Mouse (Mus musculus): ENCODE results near the gene Bri3bp.
"Not testable (repeated sequence)": the region's sequence is repeated elsewhere in the genome, so short reads cannot be mapped to it uniquely, and the experiment has no call there.

The Bri3bp gene

DNA sequence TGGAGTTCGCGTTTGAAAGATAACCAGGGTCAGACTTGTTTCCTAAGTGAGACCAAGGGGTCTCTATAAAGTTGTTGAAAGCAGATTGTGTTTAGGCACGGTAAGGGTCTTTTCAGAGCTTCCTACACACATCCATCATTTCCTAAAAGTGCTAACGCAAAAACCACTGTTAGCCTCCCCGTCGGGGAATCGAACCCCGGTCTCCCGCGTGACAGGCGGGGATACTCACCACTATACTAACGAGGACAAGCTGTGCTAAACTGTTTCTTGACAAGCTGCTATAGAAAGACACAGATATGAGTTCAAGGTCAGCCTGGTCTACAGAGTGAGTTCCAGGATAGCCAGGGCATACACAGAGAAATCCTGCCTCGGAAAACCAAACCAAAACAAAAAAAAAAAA, 32.5 kb upstream of the Bri3bp start:
- DNase-seq (ENCODE audit: inconsistent age in 2 of 2, low spot score in 1 of 2), result peak; percentile 86 to 97

DNA sequence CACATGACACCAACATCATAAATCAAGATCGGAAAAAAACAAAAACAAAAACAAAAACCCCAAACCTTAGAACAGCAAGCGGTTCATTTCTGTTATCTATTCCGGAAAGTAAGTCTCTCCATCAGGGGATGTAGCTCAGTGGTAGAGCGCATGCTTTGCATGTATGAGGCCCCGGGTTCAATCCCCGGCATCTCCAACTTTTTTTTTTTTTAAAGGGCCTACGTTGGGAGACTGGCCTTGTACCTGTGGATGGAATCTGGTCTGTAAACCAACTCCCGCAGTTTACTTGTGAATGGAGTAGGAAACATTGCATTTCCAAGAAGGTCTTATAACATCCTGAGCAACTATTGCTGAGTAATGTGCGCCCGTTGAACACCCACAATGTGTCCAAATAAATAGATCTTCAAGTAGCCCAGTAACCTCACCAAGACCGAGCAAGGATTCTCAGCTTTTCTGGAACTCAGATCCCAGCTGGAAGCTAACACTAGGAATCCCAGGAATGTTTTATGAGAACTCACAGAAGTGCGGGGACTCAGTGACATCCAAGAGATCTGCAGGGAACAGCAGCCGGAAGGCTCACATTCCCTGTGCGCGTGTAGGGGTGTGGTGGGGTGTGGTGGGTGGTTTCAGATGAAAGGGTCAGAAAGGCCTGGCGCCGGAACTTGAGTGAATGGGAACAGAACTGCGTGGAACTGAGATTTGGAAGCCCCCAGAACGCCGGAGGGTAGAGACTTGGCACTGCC, 31.8 kb upstream of the Bri3bp start:
- peak; percentile 56 to 91 for DNase-seq (ENCODE audit: inconsistent age in 2 of 2, low spot score in 1 of 2)

DNA sequence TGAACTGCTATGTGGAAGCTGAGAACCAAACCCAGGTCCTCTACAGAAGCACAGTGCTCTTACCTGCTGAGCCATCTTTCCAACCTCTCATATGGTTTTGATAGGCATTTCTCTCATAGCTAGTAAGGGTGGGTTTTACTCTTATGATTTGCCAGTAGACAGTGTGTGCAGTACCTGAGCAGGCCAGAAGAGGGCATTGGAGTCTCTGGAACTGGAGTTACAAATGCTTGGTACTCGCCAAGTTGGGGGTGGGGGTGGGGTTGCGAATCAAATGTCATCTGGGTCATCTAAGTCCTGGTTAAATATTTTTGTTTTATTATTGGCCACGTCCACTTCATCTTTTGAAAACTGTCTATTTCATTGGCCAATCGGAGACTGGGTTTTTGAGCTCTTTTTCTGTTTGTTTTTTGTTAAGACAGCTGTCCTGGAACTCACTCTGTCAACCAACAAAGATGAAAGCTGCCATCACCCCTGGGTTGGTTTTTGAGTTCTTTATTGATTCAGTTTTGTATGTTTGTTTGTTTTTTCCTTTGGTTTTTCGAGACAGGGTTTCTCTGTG, 29.3 kb upstream of the Bri3bp start:
- DNase-seq (ENCODE audit: inconsistent age in 2 of 2, low spot score in 1 of 2), result peak; percentile 71 to 89

DNA sequence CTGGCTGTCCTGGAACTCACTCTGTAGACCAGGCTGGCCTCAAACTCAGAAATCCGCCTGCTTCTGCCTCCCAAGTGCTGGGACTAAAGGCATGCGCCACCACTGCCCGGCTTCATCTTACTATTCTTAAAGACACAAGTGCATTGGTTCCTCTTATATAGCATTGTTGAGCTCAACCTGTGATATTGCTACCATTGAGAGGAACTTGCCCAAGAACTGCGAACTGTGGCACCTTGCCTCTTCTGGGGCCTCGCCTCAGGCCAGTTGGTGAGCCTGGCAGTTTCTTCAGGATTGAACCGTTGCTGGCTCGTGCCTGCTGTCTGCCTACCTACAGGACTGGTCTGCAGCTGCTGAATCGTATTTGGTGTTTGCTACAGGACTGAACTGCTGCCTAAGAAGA, 28.8 kb upstream of the Bri3bp start:
- DNase-seq (ENCODE audit: inconsistent age in 2 of 2, low spot score in 1 of 2), result not testable (repeated sequence)

DNA sequence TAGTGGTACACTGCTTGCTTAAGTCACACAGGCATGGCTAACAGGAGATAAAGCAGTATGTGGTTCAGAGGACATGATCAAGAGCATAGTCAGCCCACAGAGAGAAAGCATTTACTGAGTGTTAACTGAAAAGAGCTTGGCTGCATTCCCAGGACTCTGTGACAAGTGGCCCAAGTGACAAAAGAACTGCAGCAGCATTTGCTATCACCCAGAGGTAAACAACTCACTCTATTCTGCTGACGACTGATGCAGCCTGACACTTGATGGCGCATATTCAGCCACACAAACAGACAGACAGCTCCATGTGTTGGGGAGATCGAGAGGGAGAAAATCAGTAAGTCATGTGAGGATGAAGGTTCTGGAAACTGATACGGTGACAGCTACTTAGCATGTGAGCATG, 27.6 kb upstream of the Bri3bp start:
- DNase-seq (ENCODE audit: inconsistent age in 2 of 2, low spot score in 1 of 2), result no peak

DNA sequence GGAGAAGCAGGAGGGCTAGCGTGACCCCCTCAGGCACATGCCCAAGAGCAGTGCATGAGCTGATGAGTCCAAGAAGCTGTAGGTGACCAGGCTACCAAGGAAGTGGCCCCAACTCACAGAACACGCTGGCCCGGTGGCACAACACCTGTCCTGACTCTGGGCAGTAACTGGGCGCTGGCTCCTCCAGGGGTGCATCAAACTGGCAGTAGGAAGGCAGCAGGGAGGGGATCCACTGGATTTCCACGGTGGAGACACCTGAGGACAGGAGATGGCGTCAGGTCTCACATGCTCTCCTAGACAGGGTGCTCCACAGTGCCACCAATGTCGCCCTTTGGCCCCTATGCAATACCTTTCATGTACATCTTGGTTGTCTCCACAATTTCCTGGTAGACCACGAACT, 25.2 kb upstream of the Bri3bp start:
- DNase-seq (ENCODE audit: inconsistent age in 2 of 2, low spot score in 1 of 2), result no peak

DNA sequence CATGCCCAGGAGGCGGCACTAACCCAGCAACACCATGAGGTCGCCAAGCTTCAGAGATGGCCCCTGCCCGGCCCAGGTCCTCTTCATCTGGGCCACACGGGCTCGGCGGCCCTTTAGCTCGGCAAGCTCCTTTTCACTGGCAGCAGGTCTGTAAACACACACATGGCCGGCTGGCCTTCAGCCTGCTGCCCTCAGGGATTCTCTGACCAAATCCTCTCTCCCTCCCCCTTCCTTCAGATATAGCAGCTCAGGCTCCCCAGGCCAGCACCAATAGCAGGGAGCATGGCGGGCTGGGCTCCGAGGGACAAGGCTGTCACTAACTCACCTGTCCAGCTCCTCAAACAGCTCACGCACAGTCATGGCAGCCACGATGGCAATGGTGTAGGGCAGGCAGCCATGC, 22.7 kb upstream of the Bri3bp start:
- DNase-seq (ENCODE audit: inconsistent age in 2 of 2, low spot score in 1 of 2), result no peak

DNA sequence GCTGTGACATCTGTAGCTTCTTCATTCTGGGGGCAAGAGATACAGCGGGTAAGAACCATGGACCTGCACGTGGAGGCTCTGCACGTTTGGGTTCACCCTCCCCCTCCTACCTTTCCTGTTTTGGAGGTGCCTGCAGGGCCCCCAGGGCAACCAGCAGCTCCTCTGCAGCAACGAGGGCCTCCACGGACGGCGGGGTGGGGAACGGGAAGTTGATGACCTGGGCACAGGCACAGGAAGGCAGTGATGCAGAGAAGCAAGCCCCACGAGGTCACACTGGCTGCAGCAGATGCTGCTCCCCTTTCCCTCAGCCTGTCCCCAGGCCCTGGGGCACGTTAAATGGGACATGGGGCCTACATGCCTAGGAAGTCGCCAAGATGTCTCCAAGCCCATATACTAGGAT, 22.2 kb upstream of the Bri3bp start:
- no peak for DNase-seq (ENCODE audit: inconsistent age in 2 of 2, low spot score in 1 of 2)

DNA sequence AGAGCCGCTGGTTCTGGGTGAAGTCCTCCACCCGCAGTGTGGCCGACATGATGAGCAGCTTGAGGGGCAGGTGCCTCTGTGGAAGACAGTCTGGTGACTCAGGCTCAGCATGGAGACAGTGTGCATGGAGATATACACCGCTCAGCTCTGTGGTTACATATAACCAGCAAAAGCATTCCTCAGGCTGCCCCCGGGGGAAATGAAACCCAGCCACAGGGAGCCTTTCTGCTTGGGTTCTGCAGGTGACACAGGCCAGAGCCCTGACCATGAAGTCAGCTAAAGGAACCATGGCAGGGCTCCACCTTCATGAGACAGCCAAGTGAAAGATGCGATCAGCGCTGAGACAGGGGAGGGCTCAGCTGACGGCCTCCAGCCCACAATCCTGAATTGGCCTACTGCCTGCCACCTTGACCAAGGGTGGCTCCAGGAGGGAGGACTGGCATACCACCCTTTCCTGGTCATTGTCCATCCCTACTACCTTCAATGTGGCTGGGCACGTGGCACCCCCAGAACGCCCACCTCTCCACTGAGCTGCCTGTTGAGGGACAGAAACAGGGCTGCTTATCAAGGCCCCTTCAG, 15.6 kb upstream of the Bri3bp start:
- no peak for DNase-seq (ENCODE audit: inconsistent age in 2 of 2, low spot score in 1 of 2)

DNA sequence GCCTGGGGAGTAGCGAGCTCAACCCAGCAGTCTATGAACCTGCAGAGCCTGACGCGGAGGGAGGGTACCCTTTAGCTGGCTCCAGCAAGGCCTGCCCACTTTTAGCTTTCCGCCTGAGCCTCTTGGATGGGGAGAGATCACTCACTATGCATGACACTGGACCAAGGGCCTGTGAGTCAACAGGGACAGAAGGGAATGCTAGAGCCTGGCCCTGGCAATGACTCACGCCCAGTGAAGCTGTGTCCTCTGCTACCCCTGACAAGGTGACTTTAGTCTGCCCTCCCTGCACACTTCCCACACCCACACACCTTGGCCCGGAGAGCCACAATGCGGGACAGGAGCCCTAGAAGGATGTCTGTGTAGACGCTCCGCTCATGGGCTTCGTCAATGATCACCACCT, 15.0 kb upstream of the Bri3bp start:
- DNase-seq (ENCODE audit: inconsistent age in 2 of 2, low spot score in 1 of 2), result peak; percentile 64 to 82

DNA sequence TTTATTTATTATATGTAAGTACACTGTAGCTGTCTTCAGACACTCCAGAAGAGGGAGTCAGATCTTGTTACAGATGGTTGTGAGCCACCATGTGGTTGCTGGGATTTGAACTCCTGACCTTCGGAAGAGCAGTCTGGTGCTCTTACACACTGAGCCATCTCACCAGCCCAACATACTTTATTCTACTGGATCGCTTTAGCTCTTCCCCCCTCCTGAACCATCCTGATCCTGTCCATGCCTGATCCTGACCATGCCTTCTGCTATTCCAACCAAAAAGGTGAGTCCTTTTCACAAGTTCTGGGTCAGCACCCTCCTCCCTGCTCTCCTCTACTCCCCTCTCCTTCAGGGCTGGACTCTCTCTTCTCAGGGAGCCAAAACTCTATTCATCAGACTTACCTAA, 9.0 kb upstream of the Bri3bp start:
- not testable (repeated sequence) for DNase-seq (ENCODE audit: inconsistent age in 2 of 2, low spot score in 1 of 2)

DNA sequence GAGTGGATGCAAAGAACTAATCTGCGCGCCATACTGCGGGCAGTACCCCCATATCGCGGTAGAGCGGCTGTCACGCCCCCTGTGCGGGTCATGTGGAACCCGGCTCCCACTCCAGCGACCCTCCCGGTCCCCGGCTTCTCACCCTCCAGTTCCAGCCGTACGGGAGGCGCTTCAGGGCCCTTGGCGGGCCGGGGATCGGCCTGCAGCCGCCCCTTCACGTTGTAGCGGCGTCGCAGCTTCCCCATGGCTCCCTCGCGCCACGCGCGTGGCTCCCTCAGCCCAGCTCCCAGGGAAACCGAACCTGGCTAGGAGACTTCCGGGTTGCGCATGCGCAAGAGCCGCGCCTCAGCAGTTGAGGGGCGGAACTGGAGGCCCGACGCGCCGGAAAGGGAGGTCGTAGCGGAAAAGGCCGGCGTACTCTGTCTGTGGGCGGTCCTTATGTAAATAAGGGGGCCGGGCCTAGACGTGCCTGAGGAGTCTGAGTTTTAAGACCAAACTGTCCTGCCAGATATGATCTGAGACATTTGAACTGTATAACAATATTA, 7.5 kb upstream of the Bri3bp start, which contains the start of gene Dhx37:
TSS of gene Dhx37 (minus strand) at position 329 of the 545 bp plus-strand sequence.
- peak; percentile 96 to 97 for DNase-seq (ENCODE audit: inconsistent age in 2 of 2, low spot score in 1 of 2)

DNA sequence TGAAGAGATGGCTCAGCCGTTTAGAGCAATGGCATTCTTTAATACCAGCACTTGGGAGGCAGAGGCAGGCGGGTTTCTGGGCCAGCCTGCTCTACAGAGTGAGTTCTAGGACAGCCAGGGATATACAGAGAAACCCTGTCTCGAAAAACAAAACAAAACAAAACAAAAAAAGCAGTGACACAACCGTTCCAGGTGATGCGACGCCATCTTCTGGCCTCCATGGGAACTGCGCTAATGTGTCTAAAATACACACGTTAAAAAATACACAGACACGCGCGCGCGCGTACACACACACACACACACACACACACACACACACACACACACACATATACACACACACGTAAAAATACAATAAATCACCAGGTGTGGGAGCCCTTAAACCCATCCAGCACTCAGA, 7.0 kb upstream of the Bri3bp start:
- DNase-seq (ENCODE audit: inconsistent age in 2 of 2, low spot score in 1 of 2), result not testable (repeated sequence)

DNA sequence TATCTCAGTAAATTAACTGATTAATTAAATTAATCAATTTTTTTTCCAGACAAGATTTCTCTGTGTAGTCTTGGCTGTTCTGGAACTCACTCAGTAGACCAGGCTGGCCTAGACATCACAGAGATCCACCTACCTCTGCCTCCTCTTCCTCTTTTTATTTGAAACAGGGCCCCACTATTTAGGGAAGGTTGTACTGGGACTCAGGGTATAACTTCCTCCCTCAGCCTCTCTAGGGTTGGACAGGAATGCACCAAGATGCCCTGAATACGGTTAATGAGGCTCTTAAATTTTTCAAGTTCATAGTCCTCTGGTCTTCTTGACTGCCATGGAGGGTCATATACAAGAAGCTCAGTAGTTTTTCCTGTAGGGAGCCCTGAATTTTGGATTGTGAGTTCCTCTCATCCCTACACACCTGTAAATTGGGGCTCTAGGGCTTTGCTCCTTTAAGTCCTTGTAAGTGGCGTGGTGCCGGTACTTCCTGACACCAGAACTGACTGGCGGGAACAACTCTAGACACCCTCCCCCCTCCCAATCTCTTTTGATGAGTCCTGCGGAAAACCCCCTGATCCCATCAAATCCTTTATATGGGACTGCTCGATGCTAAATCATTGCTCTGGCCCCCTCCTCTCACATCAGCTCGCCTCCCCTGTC, 660 bp upstream of the Bri3bp start:
- peak in 1 of 2 experiments; percentile 53 for DNase-seq (ENCODE audit: inconsistent age in 2 of 2, low spot score in 1 of 2)

DNA sequence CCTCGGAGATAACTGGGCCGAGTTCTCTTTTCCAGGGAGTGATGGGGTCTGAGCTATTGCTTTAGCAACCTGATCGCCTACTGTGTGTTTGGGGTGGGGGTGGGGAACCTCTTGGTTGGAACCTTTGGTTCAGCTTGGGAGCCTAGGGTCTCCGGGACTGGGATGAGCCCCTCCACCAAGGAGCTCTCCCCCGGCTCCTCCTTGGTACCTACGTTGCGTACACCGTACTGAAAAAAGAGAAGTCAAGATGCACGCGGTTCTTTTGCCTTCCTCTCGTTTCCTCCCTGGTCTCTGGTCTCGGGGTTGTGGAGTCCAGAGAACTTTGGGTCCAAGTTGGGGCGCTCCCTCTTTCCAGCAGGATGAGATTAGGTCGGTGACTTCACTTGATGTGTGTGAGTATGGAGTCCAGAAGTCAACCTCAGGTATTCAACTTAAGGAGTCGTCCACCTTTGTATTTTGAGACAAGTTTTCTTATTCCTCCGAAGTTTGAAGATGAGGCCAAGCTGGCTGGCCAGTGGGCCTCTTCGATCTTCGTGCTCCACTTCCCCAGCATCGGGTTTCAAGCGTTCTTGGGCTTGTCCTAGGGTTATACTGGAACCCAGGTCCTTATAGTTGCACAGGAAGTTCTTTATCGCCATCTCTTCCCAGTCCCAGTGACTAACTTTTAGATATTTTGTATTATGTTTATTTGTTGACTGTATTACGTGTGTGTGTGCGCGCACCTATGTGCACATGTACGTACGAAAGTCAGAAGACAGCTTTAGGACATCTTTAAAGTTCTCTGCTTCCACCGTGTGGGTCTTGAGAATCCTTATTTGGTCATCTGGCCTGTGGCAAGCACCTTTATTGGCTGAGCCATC, 998 bp downstream of the Bri3bp start:
- DNase-seq (ENCODE audit: inconsistent age in 2 of 2, low spot score in 1 of 2), result peak in 1 of 2 experiments; percentile 65

DNA sequence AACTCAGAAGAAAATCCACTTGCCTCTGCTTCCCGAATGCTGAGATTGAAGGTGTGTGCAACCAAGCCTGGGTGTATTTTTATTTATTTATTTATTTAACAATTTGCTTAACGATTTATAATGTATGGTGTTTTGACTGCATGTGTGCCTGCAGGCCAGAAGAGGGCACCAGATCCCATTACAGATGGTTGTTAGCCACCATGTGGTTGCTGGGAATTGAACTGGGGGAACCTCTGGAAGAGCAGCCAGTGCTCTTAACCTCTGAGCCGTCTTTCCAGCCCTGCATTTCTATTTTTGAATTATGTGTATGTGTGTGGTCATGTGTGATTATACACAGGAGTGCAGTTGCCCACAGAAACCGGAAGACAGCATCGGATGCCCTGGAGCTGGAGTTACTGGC, 2.0 kb downstream of the Bri3bp start:
- DNase-seq (ENCODE audit: inconsistent age in 2 of 2, low spot score in 1 of 2), result no peak

DNA sequence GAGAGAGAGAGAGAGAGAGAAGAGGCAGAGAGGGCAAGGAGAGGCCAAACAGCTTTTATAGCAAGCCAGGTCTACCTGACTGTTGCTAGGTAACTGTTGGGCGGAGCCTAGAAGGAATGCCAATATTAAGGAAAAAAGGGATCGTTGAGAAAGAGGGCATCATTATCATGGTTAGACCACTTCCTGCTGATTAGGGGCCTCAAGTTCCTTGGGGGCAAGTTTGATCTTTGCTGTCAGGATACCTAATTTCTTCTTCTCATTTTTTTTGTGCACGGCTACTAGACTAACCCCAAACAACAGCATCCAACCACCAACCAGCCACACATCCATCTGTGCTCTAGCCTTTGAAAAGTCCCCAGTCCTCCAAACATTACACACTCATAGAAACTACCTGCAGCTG, 2.5 kb downstream of the Bri3bp start:
- DNase-seq (ENCODE audit: inconsistent age in 2 of 2, low spot score in 1 of 2), result no peak

DNA sequence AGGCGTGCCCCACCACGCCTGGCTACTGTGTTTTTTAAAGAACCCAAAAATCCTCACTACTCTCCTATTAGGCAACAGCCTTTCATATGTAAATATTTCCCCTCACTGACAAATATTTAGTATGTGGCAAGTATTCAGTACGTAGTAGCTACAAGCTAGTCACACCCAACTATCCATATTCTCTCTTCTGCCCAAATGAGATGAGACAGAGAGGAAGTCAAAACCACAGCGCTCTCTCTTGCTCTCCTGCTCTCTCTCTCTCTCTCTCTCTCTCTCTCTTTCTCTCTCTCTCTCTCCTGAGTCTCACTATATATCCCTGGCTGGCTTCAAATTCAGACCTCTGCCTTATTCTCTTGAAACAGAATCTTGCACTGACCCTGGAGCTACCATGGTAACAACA, 3.2 kb downstream of the Bri3bp start:
- no peak for DNase-seq (ENCODE audit: inconsistent age in 2 of 2, low spot score in 1 of 2)

DNA sequence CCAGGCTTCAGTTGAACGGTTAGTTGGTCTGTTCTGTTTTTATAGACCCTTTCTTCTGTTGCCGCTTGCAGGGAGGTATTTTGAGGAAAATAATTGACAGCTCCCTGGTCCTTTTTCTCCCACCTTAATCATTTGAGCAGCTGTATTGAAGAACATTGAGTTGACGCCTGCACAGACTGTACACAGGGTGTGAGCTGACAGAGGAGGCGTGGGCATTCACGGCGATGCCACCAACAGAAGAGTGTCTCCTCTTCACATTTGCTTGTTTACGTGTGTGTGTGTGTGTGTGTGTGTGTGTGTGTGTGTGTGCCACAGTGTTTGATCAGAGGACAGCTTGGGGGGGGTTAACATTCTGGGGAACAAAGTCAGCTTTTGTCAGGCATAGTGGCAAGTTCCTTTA, 5.0 kb downstream of the Bri3bp start:
- no peak for DNase-seq (ENCODE audit: inconsistent age in 2 of 2, low spot score in 1 of 2)

DNA sequence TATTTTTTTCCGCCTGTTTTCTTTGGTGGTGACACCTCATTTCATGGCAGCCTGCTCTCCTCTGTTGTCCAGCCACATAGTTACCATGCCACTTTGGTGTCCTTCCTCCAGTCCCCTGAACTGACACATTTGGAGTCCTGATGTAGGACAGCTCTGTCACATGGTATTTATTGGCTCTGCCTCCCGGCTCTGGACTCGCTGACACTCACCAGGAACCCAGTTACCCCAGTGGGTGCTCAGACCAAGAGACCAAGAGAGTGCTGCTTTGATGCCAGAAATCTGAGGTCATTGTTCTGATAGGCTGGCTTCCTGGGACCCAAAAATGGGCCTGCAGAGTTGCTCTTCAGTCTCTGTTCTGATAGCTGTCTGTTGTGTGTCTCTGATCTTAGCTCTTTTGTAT, 6.7 kb downstream of the Bri3bp start:
- DNase-seq (ENCODE audit: inconsistent age in 2 of 2, low spot score in 1 of 2), result peak in 1 of 2 experiments; percentile 64

DNA sequence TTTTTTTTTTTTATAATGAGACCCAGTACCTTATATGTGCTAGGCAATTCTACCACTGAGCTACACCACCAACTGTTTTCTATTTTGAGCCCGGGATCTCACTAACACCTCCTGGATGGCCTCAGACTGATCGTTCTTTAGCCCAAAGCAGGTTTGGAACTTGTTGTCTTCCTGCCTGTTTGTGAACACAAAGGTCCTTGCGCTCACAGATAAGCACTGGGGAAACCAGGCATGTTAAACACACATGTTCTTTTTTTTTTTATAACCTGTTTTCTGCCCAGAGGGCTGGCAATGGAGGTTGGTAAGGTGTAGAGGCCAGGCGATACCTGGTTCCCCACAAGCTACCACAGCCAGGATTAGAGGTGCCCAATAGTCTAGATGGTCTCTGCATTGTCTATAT, 7.3 kb downstream of the Bri3bp start:
- no peak for DNase-seq (ENCODE audit: inconsistent age in 2 of 2, low spot score in 1 of 2)
